Mouse (Mus musculus) adrenal gland, postnatal 4 days (tissue): ENCODE results near the gene Metap1. TPM values are rescaled to one million over a fixed set of nuclear protein-coding genes. Genes with fewer than 3 reads are reported as not detected.
"Not testable (repeated sequence)": the region's sequence is repeated elsewhere in the genome, so short reads cannot be mapped to it uniquely, and the experiment has no call there.

Experiments used
- DNase-seq, 2 experiments: peaks; one replicate each; pipeline ENCODE4 v3.0.0; 2021 to 2022; ENCODE audit warnings: low spot score in 2 of 2, mixed read lengths in 2 of 2
- total RNA-seq, 2 experiments: library from RNA; stranded (reverse); gene quantifications; 2 replicates each; pipeline ENCODE4 v1.2.3; 2021

Gene Metap1
- total RNA-seq, 2 experiments from 2014 or later, result 55.8 to 59.4 TPM

- DNase-seq, result no peak
Measured at GRCm38 (mm10) chr3:138503754-138504153, 14.4 kb upstream of the Metap1 start.

- DNase-seq, result no peak
Measured at GRCm38 (mm10) chr3:138499854-138500740, 10.8 kb upstream of the Metap1 start.

- DNase-seq, result no peak
Measured at GRCm38 (mm10) chr3:138498731-138499130, 9.4 kb upstream of the Metap1 start.

- DNase-seq, result no peak
Measured at GRCm38 (mm10) chr3:138495166-138496145, 6.1 kb upstream of the Metap1 start.

GRCm38 (mm10) chr3:138494565-138494964 is 5.2 kb upstream of the Metap1 start:
- no peak for DNase-seq

GRCm38 (mm10) chr3:138493668-138494067 is 4.4 kb upstream of the Metap1 start:
- DNase-seq, result no peak

- no peak for DNase-seq
Measured at GRCm38 (mm10) chr3:138490034-138490337, 671 bp upstream of the Metap1 start.

- peak; percentile 4 to 10 for DNase-seq
Measured at GRCm38 (mm10) chr3:138488584-138489326, 560 bp downstream of the Metap1 start.

GRCm38 (mm10) chr3:138483240-138483639 is 6.1 kb downstream of the Metap1 start:
- no peak for DNase-seq

- no peak for DNase-seq
Measured at GRCm38 (mm10) chr3:138481526-138482284, 7.6 kb downstream of the Metap1 start.

GRCm38 (mm10) chr3:138479489-138479888 is 9.8 kb downstream of the Metap1 start:
- DNase-seq, result no peak

- DNase-seq, result no peak
Measured at GRCm38 (mm10) chr3:138471066-138471465, 18.2 kb downstream of the Metap1 start.

- DNase-seq, result not testable (repeated sequence)
Measured at GRCm38 (mm10) chr3:138466656-138467055, 22.7 kb downstream of the Metap1 start.

- DNase-seq, result no peak
Measured at GRCm38 (mm10) chr3:138464573-138465147, 24.7 kb downstream of the Metap1 start.

- DNase-seq, result no peak
Measured at GRCm38 (mm10) chr3:138463807-138464206, 25.5 kb downstream of the Metap1 start.

- no peak for DNase-seq
Measured at GRCm38 (mm10) chr3:138463137-138463536, 26.2 kb downstream of the Metap1 start.

GRCm38 (mm10) chr3:138461832-138462231 is 27.5 kb downstream of the Metap1 start:
- DNase-seq, result no peak

GRCm38 (mm10) chr3:138460260-138460659 is 29.1 kb downstream of the Metap1 start:
- DNase-seq, result no peak

GRCm38 (mm10) chr3:138458441-138458840 is 30.9 kb downstream of the Metap1 start:
- no peak for DNase-seq
